Mouse (Mus musculus) regulatory T cell (primary cell): Measurements from ENCODE around the gene Vmn1r224.

Experiments used
- in situ Hi-C: fragments of 300-600 bp; cut with MboI, MseI; formaldehyde crosslinking; loops from one replicate; pipeline ENCODE4 v1.15.1; 2025; ENCODE audit warnings: high pct_unique_total_duplicates

Gene Vmn1r224

GRCm38 (mm10) chr17:20413846-20414245 is at the start of gene Vmn1r224:
Vmn1r224 (plus strand) TSS chr17:20414146.
- in situ Hi-C loops, result no loop called here

GRCm38 (mm10) chr17:20399105-20399504 is 14.8 kb upstream of the Vmn1r224 start:
- in situ Hi-C loops, result no loop called here

GRCm38 (mm10) chr17:20439263-20439662 is 25.3 kb downstream of the Vmn1r224 start:
- in situ Hi-C loops, result no loop called here

- in situ Hi-C loops, result no loop called here
Observed at GRCm38 (mm10) chr17:20473311-20473710, 59.4 kb downstream of the Vmn1r224 start.
